Mouse (Mus musculus) testis, postnatal 10 days (tissue): ENCODE data around the gene Psmc3.
"Not testable (repeated sequence)": the region's sequence is repeated elsewhere in the genome, so short reads cannot be mapped to it uniquely, and the experiment has no call there.

Experiments used
- DNase-seq: peaks from one replicate; pipeline ENCODE4 v3.0.0; 2021; ENCODE audit warnings: low spot score

The Psmc3 gene

DNA sequence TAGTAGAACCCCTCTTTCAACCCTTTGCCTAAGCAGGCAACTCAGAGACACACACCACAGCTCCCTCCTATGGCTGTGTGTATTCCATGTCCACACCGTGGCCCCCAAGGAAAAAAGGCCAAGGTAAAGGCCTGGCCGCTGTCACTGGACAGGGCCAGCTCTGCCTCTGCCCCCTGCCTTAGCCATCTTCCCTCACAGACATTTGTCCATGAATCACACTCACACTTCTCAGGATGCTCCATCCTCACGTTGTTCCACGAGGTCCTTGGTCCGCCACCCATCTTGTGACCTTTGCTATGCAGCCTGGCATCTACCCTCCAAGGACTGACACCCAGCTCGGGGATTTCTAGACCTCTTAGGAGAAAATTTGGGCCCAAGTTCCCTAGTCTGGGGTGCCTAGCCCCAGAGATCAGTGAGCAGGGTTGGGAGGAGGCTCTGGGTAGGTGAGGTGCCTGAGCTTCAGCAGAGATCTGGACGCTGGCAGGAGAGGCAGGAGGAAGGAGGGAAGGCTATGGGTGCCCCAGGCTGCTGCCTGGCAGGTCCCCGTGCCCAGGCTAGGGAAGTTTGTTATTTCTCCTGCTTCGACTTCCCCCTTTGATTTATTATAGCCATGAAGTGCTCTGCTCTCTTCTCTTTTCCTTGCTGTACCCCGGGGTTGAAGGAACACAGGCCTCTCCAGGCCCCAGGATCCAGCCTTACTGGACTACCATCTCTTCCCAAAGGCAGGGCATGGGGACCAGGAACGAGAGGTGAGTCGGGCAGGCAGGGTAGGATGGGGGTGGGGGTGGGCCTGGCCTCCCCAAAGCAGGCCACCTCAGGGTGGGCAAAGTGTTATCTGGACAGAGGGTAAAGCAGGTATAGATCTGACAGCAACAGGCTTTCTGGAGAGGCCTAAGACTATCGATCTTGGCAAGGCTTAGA lies 28.2 kb downstream of the Psmc3 start, which contains the start of gene Spi1:
Spi1 (plus strand) TSS at position 616 of the 921 bp plus-strand sequence.
- DNase-seq: no peak

DNA sequence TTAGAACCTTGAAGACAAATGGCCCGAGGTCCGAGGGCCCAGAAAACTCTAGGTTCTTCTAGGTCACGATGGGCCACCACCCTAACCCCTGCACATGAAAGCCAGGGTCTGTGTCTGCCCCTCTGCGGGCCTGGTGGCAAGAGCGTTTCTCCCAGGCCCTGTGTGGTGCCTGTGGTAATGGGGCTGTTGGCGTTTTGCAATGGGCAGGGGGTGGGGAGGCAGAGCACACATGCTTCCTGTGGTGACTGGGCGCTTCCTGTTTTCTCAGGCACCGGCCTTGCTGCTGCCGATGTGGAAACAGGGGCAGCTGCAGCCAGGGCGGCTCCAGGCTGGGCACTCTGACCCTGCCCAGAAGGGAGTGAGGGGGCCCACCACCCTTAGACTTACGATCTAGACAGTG lies 29.0 kb downstream of the Psmc3 start:
- no peak for DNase-seq

DNA sequence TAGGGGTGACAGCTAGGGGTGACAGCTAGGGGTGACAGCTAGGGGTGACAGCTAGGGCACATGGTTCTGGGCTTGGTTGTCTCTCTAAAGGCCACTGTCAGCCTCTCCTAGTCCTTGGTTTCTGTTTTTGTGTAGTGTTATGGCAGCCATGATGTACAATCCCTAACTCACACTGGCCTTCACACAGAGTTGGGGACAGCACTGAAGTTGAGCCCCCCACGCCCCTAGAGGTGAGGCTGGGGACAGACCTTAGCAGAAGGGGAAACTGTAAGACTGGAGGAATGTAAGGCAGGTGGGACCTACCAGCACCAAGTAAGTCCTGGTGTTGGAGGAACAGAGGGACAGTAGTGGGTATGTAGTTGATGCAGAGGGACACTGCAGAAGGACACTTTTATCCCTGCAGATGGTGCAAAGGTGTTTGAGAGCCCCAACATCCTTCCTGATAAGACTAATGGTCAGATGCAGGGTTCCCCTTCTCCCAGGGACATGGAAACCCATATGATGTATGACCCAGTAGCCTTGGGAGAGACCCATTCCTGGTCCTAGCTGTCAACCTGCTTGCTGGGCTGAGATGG lies 29.6 kb downstream of the Psmc3 start:
- no peak for DNase-seq

DNA sequence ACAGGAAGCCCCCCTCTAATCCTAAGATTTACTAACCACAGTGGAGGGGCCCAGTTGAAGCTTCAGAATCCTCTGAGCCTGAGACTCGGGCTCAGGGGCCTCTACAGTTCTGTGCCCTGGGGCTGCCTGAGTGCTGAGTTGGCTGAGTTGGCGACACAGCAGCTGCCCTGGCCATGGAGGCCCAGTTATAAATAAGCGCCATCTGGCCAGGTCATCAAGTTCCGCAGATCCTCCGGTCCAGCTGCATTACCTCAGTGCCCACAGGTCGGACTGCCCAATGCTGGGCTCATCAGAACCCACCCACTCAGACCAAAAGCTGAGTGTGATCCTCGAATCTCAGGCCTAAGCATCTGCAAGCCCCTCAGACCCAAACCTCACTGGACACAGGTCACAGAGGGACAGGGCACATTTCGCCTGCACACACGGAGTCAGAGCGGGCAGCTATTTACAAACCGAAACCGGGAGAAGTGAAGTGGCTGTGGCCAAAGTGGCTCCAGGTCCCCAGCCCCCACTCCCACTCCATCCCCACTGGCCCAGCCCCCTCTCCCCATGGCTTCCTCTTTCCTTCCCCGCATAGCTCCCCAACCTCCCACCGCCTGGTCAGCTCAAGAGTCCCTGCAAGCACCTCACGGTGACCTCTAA lies 30.5 kb downstream of the Psmc3 start:
- DNase-seq: no peak

DNA sequence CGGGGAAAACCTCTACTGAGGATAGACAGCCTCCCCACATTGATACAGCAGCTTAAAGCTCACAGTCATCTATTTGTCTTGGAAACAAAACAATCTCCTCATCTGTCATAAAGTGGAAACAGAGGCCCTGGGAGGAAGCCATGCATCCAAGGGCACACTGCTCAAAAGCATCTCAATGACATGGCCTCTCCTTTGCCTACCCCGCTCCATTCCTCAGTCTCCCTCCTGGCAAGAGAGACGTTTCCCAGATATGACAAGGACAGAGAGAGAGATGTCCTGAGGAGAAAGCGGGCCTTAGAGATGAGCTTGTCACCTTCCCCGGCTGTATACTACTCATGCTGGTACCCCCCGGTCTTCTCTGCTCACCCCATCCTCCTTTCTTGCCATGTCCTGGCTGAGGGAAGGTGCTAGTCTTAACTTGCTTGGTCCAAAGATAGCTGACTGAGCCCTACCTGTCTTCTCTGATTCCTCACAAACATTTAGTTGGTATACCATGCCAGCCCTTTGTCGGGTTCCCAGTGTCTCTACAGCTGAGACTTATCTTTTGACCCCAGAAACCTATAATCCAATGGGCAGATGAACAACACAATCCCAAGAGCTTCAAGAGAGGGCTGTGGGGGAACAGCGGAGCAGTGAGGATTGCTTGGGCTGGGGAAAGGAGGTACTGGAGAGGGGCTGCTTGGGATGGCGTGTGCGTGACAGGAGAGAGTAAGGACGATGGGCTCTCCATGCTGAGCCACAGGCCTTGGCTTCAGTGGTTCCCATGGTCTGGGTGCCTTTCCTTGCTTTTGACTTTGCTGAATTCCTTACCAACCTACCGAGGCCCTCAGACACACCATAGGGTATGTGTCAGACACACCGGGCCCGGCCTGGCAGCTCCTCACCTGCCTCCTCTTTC lies 31.9 kb downstream of the Psmc3 start:
- no peak for DNase-seq

DNA sequence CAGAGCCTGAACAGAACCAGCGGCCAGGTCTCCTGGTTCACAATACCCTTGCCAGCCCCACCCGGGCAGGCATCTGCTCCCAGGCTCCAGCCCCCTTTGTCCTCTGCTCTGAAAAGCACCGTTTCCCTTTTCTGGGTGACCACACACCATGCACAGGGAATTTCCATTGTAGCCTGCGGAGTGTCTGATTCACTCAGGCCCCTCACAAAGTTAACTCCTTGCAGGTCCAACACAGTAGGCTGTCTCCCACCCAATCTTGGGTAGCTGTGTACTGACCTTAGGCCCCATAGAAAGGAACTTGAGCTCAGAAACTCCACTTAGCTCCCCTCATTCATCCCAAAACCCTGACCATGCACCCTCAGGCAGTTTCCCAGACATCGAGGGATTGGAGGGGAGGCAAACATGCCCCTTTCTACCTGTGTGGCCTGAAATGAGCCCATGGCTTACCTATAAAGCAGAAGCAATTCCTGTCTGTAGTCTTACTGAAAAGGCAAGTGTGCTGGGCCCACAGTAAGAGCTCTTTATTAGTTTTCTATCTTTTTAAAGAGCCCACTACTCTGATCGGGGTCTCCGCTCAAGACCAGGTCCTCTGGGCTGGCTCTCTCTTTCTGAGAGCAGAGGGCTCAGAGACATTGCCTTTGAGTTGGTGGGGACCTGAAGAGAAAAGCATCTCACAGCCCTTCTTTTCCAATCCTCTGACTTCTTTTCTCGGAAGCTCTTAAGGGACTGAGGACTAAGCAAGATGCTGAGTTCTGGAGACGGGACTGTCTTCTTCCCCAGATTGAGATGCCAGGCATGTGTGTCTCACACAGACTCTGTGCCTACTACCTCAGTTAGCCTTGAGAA lies 32.8 kb downstream of the Psmc3 start:
- DNase-seq: no peak

DNA sequence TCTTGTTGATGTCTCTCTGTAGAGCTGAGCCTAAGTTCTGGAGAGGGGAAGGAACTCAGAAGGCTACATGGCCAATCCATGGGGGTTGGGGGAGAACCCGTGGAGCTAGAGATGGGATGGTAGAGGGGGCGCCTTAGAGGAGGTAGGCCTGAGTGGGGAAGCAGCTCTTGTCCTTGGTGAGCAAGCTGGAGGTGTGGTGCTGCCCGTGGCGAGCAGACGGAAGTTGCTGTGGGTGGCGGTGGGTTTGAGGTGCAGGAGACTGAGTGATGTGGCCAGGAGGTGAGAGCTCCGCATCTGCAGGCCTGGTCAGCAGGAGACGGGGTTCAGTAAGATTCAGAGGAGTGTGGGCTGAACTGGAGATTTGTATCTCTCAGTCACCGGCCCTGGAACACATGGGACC lies 33.6 kb downstream of the Psmc3 start:
- DNase-seq: no peak

DNA sequence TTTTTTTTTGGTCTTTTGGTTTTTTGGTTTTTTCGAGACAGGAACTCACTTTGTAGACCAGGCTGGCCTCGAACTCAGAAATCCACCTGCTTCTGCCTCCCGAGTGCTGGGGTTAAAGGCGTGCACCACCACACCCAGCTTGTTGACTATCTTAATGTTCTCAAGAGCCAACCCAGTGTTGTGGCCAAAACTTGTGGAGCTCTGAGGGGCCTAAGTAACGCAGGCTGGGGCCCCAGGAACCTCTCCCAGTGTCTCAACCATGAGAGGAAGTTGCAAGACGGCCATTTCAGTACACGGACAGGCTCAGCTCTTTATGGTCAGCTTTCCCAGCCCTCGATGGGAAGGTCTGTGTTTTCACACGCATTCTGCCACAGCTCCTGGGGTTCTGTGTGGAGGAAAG lies 35.2 kb downstream of the Psmc3 start:
- DNase-seq: no peak

DNA sequence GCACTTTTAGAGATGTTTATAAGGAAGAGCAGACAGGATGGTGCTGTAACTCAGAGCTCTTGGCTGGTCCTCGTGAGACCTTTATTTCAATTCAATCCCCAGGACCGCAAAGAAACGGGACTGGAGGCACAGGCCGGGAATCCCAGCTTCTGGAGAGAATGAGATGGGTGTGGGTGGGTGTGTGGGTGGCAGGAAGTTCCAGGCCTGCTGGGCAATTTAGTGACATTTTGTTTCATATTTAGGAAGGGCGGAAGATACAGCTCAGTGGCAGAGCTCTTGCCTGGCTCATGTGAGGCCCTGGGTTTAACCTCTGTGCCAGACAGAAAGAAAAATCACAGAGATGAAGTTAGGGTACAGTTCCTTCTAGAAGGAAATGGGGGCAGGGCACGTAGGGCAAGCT lies 36.4 kb downstream of the Psmc3 start:
- DNase-seq: peak; percentile 72

DNA sequence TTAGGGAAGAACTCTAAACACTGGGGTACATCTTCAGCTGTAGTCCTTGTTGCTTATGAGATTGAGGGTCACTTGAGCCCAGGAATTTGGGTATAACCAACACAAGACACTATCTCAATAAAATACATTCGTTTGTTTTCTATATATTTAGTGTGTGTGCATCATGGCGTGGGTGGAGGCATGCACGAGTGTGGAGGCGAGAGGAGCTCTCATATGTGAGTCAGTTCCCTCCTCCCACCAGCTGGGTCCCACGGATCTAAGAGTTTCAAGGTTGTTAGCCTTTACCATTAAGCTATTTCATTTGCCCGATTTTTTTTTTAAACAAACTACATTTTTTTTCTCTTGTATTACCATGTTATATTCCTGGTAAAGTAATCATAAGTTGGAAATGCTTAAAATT lies 37.0 kb downstream of the Psmc3 start:
- no peak for DNase-seq

DNA sequence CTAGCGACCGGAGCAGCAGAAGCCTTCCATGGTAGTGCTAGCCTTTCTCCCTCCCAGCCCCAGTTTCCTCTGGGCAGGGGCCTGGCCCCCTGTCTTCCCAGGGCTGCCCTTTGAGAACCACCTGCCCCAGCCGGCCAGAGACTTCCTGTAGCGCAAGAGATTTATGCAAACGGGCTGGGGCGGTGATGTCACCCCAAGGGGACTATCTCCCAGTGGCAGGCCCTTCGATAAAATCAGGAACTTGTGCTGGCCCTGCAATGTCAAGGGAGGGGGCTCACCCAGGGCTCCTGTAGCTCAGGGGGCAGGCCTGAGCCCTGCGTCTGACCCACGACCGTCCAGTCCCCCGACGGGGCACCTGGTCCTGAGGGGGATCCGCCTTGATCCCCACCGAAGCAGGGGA lies 42.7 kb downstream of the Psmc3 start:
- no peak for DNase-seq

DNA sequence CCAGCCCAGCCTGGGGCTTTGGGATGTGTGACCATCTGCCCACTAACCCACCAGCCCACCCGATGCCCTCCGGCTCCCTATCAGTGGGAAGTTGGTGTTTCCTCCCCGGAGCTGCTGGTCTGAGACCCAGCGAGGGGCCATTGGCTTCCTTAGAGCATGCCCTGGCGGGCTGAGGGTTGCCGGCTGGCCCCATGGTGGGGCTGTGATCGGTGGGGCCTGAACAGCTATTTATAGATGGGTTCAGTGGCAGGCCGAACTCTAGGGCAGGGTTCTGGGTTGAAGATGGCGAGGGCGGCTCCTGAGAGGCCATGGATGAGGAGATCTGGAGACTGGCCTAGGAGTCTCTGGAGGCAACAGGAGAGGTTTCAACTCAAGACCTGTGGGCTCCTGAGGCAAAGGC lies 43.2 kb downstream of the Psmc3 start:
- no peak for DNase-seq

DNA sequence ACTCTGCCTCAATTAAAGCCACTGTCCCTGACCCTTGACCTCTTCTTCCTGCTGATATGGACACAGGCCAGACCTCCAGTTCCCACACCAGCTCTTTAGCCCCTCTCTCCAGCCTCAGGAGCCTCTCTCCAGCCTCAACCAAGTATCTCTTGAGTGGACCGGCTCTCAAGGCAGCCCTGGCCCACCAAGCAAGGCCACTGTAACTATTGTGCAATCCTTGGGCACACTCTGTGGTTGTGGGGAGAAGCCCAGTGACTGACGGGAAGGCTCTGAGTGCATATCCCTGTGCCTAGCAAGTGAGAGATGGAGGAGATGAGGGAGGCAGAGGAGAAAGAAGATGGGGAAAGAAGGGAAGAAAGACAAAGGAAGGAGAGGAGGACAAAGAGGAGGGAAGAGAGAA lies 44.3 kb downstream of the Psmc3 start:
- no peak for DNase-seq

DNA sequence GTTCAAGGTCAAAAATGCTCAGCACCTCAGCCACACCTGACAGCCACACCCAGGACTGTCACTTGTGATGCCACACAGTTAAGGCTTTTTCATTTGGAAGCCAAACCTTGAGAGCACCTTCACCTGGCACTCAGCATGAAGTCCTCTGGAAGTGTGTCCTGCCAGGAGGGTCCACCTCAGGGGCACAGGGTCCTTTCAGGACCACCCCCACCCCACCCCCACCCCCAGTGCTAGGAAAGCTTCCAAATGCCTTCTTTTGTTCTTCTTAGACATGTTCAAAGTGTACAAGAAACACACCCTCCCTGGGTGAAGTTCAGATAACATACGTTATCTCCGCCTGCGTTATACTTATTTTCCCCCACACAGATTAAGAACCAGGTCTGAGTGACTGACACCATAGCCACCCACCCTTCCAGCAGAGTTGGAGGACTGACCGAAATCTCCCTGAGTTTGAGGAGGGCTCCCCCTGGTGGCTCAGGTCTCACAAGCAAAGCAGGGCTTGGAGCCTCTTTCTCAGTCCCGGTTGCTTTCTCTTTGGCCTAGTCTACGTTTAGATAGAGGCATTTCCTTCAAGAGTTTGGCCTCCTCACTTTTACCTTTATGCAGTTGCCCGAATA lies 47.4 kb downstream of the Psmc3 start:
- peak; percentile 97 for DNase-seq

DNA sequence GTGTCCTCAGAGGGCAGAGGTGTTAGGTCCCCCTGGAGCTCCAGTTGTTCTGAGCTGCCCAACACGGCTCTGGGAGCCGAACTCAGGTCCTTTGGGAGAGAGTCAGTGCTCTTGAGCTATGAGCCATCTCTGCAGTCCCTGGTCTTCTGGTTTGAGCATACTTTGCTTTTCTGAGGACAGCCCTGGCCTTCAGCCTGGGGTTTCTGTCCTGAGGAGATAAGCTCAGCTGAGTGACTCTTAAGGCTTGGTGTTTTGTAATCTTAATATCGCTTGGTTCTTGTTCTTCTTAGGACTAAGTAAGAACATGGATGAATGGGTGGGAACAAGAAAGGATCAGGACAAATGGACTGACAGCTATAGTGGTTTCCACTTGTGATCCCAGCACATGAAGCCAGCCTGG lies 54.3 kb downstream of the Psmc3 start:
- no peak for DNase-seq

DNA sequence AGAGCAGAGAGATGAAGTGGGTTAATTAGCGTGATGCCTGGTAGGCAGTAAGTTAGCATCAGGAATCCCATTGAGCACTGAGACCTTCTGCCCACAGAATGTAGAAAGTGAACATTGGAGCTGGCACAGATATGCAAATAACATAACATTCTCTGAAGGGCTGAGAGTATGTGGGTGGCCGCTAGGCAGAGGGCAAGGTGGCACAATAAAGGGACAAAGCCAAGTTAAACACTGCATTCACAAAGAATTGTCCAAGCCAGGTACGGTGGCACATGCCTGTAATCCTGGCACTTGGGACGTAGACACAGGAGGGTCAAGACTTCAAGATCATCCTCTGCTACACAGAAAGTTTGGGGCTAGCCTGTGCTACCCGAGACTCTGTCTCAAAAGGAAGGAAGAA lies 55.4 kb downstream of the Psmc3 start:
- DNase-seq: no peak

DNA sequence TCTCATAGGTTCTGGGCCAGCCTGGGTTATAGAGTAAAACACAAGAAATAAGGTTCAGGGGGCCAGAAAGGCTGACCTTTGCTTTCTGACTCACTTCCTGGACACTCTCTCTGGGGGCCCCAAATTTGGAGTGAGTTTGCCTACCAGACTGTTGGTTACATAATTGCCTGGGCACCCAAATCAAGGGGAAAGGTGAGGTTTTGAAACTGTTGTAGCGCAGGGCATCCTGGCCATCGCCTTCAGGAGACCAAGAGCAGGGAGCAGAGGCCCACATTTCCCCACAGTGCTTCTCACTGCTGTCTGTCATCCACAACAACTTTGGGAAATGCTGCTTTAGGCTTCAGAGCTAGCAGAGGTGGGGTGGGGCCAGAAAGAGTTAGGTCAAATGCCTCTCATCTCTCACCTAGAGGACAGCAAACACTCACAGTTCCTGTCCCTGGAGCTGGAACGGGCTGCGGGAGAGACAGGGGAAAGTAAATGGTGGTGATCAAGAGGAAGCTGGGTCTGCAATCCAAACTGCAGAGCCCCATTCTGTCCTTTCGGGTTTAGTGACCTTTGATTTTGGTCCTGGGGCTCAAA lies 56.1 kb downstream of the Psmc3 start:
- DNase-seq: no peak

DNA sequence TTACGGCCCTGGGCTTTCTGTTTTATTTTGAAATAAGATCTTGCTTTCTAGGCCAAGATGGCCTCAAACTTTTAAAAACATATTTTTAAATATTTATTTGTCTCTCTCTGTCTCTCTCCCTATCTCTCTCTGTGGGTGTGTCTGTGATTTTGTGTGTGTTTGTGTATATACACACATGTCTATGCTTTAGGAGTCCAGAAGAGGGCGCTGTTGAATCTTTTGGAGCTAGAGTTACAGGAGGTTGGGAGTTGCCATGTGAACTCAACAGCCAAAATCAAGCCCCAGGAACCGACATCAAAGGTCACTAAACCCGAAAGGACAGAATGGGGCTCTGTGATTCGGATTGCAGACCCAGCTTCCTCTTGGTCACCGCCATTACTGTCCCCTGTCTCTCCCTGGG lies 56.6 kb downstream of the Psmc3 start:
- no peak for DNase-seq

DNA sequence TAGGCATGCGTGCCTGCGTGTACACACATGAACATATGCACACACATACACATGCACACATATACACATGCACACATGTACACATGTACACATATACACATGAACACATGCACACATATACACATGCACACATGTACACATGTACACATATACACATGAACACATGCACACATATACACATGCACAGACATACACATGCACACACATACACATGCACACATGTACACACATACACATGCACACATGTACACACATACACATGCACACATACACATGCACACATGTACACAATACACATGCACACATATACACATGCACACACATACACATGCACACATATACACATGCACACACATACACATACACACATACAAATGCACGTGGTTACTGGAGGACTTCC lies 58.0 kb downstream of the Psmc3 start:
- DNase-seq: not testable (repeated sequence)

DNA sequence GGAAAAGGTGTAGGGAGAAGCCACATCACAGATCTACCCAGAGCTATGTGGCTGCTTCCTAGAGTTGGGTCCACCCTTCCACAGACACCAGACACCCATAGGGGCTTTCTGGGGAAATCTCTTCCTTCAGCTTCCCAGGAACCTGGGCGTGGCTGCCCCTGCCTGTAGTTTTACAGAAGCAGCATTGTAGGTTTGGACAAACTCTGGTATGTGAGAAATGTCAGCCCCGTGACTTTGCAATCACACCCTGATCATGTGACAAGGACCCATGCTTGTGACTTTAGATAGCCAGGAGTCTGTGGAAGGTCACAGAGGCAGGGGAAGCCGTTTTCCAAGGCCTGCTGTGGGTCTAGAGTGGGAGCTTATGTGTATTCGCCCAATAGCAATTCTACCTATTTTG lies 58.7 kb downstream of the Psmc3 start:
- no peak for DNase-seq
